Mouse (Mus musculus) ovary, postnatal 14 days (tissue): ENCODE measurements around the gene Foxk1.

Source experiments
- DNase-seq: peaks from one replicate; pipeline ENCODE4 v3.0.0; 2022; ENCODE audit warnings: low spot score

Foxk1 gene

GRCm38 (mm10) chr5:142400981-142401640 is at the start of gene Foxk1:
Gene Foxk1, plus strand, starts transcription at chr5:142401497.
- peak; percentile 95 for DNase-seq

GRCm38 (mm10) chr5:142352336-142352892 is 48.9 kb upstream of the Foxk1 start:
- no peak for DNase-seq

- no peak for DNase-seq
These were observed 46.2 kb upstream of the Foxk1 start for GRCm38 (mm10) chr5:142355144-142355543.

GRCm38 (mm10) chr5:142361166-142361565 is 40.1 kb upstream of the Foxk1 start:
- DNase-seq, result no peak

- no peak for DNase-seq
These were observed 38.4 kb upstream of the Foxk1 start for GRCm38 (mm10) chr5:142362894-142363293.

- no peak for DNase-seq
These were observed 37.2 kb upstream of the Foxk1 start for GRCm38 (mm10) chr5:142364095-142364494.

- peak; percentile 100 for DNase-seq
These were observed 33.9 kb upstream of the Foxk1 start for GRCm38 (mm10) chr5:142367085-142368081.

GRCm38 (mm10) chr5:142368122-142368521 is 33.2 kb upstream of the Foxk1 start:
- DNase-seq, result no peak

- no peak for DNase-seq
These were observed 30.7 kb upstream of the Foxk1 start for GRCm38 (mm10) chr5:142370406-142371171.

- no peak for DNase-seq
These were observed 29.8 kb upstream of the Foxk1 start for GRCm38 (mm10) chr5:142371172-142372155.

- DNase-seq, result no peak
These were observed 29.1 kb upstream of the Foxk1 start for GRCm38 (mm10) chr5:142372207-142372606.

GRCm38 (mm10) chr5:142374343-142374742 is 27.0 kb upstream of the Foxk1 start:
- DNase-seq, result no peak

GRCm38 (mm10) chr5:142375641-142376040 is 25.7 kb upstream of the Foxk1 start:
- DNase-seq, result no peak

- DNase-seq, result no peak
These were observed 25.2 kb upstream of the Foxk1 start for GRCm38 (mm10) chr5:142376071-142376470.

GRCm38 (mm10) chr5:142378068-142378467 is 23.2 kb upstream of the Foxk1 start:
- no peak for DNase-seq

GRCm38 (mm10) chr5:142380491-142380890 is 20.8 kb upstream of the Foxk1 start:
- no peak for DNase-seq

GRCm38 (mm10) chr5:142384911-142385660 is 16.2 kb upstream of the Foxk1 start:
- no peak for DNase-seq

GRCm38 (mm10) chr5:142386329-142386728 is 15.0 kb upstream of the Foxk1 start:
- no peak for DNase-seq

GRCm38 (mm10) chr5:142386784-142387680 is 14.3 kb upstream of the Foxk1 start:
- peak; percentile 57 for DNase-seq
